8 mouse cellular contexts compared by ENCODE assay signal in the genomic region with DNA sequence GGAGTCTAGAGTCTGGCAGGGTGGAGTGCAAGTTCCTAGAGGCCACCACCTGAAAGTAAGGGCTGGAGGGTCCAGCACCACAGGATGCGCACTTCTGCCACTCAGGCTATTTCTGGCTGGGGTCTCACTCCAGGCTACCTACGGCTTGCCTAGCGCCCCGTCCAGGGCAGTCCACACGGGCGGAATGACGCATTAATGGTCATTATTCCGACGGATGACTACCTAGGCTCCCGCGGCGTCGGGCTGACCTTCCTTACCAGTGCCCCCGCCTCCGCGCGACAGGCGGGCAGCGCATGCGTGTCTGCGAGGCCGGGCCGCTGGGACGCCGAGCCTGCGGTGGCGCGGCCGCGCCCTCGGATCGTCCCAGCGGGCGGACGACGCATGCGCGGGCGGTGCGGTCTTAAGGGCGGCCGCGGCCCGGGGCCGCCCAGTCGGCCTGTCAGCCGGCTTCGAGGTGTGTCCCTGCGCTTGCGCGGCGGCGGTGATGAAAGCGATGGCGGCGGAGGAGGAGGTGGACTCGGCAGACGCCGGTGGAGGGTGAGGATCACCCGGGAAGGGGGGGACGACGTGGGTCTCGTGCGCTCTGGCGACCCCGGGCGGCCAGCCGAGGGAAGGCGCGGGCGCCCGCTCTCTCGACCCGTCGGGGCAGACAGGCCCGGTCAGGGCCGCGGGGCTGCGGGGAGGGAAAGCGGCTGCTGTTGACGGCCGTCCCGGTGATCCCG. TPM values are rescaled to one million over a fixed set of nuclear protein-coding genes. Genes with fewer than 3 reads are reported as not detected.
A peak's percentile ranks its signal among the peaks of the same experiment; 100 is the strongest.
DNase-seq lines count a peak whose midpoint lies in the region; ATAC-seq lines count a peak whose summit lies in the region.

A gene (plus strand): TSS at position 306 of the 722 bp plus-strand sequence.

- H3K27ac ChIP-seq in heart, embryonic 13.5 days (replicated peaks): peak within 1 kb of the TSS; percentile 80
- H3K27ac ChIP-seq in liver, embryonic 12.5 days: peak within 1 kb of the TSS; percentile 87
- H3K27ac ChIP-seq in stomach, embryonic 15.5 days: peak within 1 kb of the TSS; percentile 76

- peak within 1 kb of the TSS; percentile 94 for H3K9ac ChIP-seq in heart, embryonic 13.5 days
- H3K9ac ChIP-seq in liver, embryonic 12.5 days: peak within 1 kb of the TSS; percentile 92
- H3K9ac ChIP-seq in stomach, embryonic 15.5 days: peak within 1 kb of the TSS; percentile 60

- no peaks in the 10 kb centered on the region for H3K36me3 ChIP-seq in heart, embryonic 13.5 days
- H3K36me3 ChIP-seq in liver, embryonic 12.5 days: no peaks in the 10 kb centered on the region
- no peaks in the 10 kb centered on the region for H3K36me3 ChIP-seq in stomach, embryonic 15.5 days

- H3K4me1 ChIP-seq in heart, embryonic 13.5 days: peaks cover 18% of the 10 kb centered on the region
- H3K4me1 ChIP-seq in liver, embryonic 12.5 days: peaks cover 64% of the 10 kb centered on the region
- peaks cover 6% of the 10 kb centered on the region; the same call in 1 of the 2 replicates for H3K4me1 ChIP-seq in stomach, embryonic 15.5 days

- peak within 1 kb of the TSS; percentile 83 for H3K4me3 ChIP-seq in heart, embryonic 13.5 days
- peak within 1 kb of the TSS; percentile 81 for H3K4me3 ChIP-seq in liver, embryonic 12.5 days
- peak within 1 kb of the TSS; percentile 65 for H3K4me3 ChIP-seq in stomach, embryonic 15.5 days (replicated peaks)

- peak; percentile 96 for DNase-seq in CD4-positive helper T cell, adult 2 months (ENCODE audit: low read depth, low spot score)
- DNase-seq in brain, embryonic 18.5 days (ENCODE audit: low read depth, low spot score): peak; percentile 84
- peak; percentile 98 for DNase-seq in kidney, postnatal 10 days
- DNase-seq in natural killer cell, adult 2 months (ENCODE audit: low spot score in 2 of 2): peak; percentile 93 to 94

- peak; percentile 75 for ATAC-seq in erythroid progenitor cell, adult 5-6 weeks (replicated peaks; ENCODE audit: low FRiP score, poor library complexity, severe bottlenecking)
- ATAC-seq in heart, embryonic 13.5 days (ENCODE audit: extremely low read depth, insufficient number of reproducible peaks, low FRiP score, low TSS enrichment): peak; percentile 94
- ATAC-seq in liver, embryonic 12.5 days: peak; percentile 94
- peak; percentile 98 for ATAC-seq in stomach, embryonic 15.5 days (ENCODE audit: insufficient read depth, low FRiP score, low read depth)

- under 1% methylated on average over 71 of the region's 84 CpGs for WGBS in heart, embryonic 13.5 days
- under 1% methylated on average over 83 of the region's 84 CpGs for WGBS in liver, embryonic 12.5 days (ENCODE audit: insufficient replicate concordance)
- WGBS in stomach, embryonic 15.5 days: under 1% methylated on average over 68 of the region's 84 CpGs

- no peaks in the 10 kb centered on the region for H3K9me3 ChIP-seq in heart, embryonic 13.5 days
- no peaks in the 10 kb centered on the region for H3K9me3 ChIP-seq in liver, embryonic 12.5 days (replicated peaks)
- H3K9me3 ChIP-seq in stomach, embryonic 15.5 days: no peaks in the 10 kb centered on the region

- peak within 1 kb of the TSS; percentile 77 for H3K4me2 ChIP-seq in heart, embryonic 13.5 days
- H3K4me2 ChIP-seq in liver, embryonic 12.5 days: peak within 1 kb of the TSS; percentile 86
- peak within 1 kb of the TSS; percentile 82 for H3K4me2 ChIP-seq in stomach, embryonic 15.5 days

- H3K27me3 ChIP-seq in heart, embryonic 13.5 days (replicated peaks): no peaks in the 10 kb centered on the region
- no peaks in the 10 kb centered on the region for H3K27me3 ChIP-seq in liver, embryonic 12.5 days (replicated peaks)
- no peaks in the 10 kb centered on the region for H3K27me3 ChIP-seq in stomach, embryonic 15.5 days (replicated peaks)

RNA-seq across cellular contexts. Expression of the gene that starts here (rescaled TPM):
- total RNA-seq in erythroid progenitor cell, adult 5-6 weeks (2015; ENCODE audit: low replicate concordance): 49.9 and 50.5 TPM in 2 replicates
- total RNA-seq in erythroid progenitor cell, adult 5-6 weeks (2017; ENCODE audit: low replicate concordance): 48.6 and 49.9 TPM in 2 replicates
- 16.7 and 19.6 TPM in 2 replicates for polyA plus RNA-seq in heart, embryonic 13.5 days (2015; fragmentation: Nextera tagmentation; extraction: Ambion mirVana)
- polyA plus RNA-seq in liver, embryonic 12.5 days (2016; fragmentation: Nextera tagmentation; extraction: Ambion mirVana): 21.1 and 21.2 TPM in 2 replicates
- polyA plus RNA-seq in stomach, embryonic 15.5 days (2015; fragmentation: Nextera tagmentation; extraction: Ambion mirVana): 20.6 and 25.2 TPM in 2 replicates

Comparison
In these comparisons a context has a peak if more than half of its experiments do, and no peak if none do; other contexts are left out.
1. Peak in every context shown above with its lines: DNase-seq, ATAC-seq, H3K4me3 ChIP-seq and H3K27ac ChIP-seq.